8 mouse cellular contexts compared by ENCODE assay signal in the genomic region with DNA sequence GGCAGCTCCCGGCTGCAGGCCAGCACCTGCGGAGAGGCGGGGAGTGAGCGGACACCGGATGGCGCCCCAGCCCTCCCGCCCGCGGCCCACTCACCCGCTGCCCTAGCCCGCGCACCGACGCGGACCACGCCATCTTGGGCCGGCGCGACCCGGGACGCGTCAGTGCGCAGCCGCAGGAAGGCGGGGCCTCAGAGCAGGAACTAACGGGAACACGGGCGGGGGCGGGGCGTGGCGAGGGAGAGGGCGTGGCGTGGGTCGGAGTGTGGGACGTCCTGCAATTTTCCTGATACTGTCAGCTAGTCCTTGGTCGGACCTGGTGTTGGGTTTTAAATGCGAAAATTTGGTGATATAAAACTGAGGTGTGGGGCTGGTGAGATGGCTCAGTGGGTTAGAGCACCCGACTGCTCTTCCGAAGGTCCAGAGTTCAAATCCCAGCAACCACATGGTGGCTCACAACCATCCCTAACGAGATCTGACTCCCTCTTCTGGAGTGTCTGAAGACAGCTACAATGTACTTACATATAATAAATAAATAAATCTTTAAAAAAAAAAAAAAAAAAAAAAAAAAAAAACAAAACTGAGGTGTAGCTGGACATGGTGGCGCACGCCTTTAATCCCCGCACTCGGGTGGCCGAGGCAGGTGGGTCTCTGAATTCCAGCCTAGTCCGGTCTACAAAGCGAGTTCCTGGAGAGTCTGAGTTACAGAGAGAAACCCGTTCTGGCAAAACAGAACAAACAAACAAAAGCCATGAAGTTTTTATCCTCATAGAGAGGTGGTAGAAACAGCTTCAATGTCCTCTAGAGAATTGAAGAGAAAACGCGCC. TPM values are rescaled to one million over a fixed set of nuclear protein-coding genes. Genes with fewer than 3 reads are reported as not detected.
DNase-seq lines count a peak whose midpoint lies in the region; ATAC-seq and TF ChIP-seq lines count a peak whose summit lies in the region.

No protein-coding gene starts in this region.

- TF ChIP-seq CTCF in ES-Bruce4 (IDR thresholded peaks at IDR 0.05; ENCODE audit: low read depth, low read length), result no peak
- TF ChIP-seq CTCF in heart, postnatal 0 days (IDR thresholded peaks at IDR 0.05; ENCODE audit: low read depth), result no peak

- H3K27me3 ChIP-seq in ES-Bruce4 (ENCODE audit: control insufficient read depth, insufficient read depth, low read length, poor library complexity, severe bottlenecking), result no peaks in the 10 kb centered on the region
- H3K27me3 ChIP-seq in forebrain, embryonic 11.5 days (ENCODE audit: control insufficient read depth, insufficient read depth, low read length), result no peaks in the 10 kb centered on the region
- no peaks in the 10 kb centered on the region for H3K27me3 ChIP-seq in heart, postnatal 0 days (ENCODE audit: control insufficient read depth, insufficient read depth, low read length)
- H3K27me3 ChIP-seq in liver, embryonic 15.5 days, result no peaks in the 10 kb centered on the region
- no peaks in the 10 kb centered on the region for H3K27me3 ChIP-seq in neural tube, embryonic 11.5 days (ENCODE audit: control insufficient read depth, insufficient read depth, low read length)
- H3K27me3 ChIP-seq in stomach, embryonic 16.5 days (ENCODE audit: control insufficient read depth, insufficient read depth, low read length), result no peaks in the 10 kb centered on the region

- H3K9me3 ChIP-seq in ES-Bruce4 (replicated peaks; ENCODE audit: control insufficient read depth, insufficient read depth, low read length, poor library complexity, severe bottlenecking), result no peaks in the 10 kb centered on the region
- H3K9me3 ChIP-seq in forebrain, embryonic 11.5 days (ENCODE audit: control insufficient read depth, low read length), result no peaks in the 10 kb centered on the region
- no peaks in the 10 kb centered on the region for H3K9me3 ChIP-seq in heart, postnatal 0 days (replicated peaks; ENCODE audit: control insufficient read depth, low read length)
- no peaks in the 10 kb centered on the region for H3K9me3 ChIP-seq in liver, embryonic 15.5 days (replicated peaks)
- no peaks in the 10 kb centered on the region for H3K9me3 ChIP-seq in neural tube, embryonic 11.5 days (ENCODE audit: control insufficient read depth, low read length)
- H3K9me3 ChIP-seq in stomach, embryonic 16.5 days (replicated peaks; ENCODE audit: control insufficient read depth, low read length), result no peaks in the 10 kb centered on the region

- H3K9ac ChIP-seq in ES-Bruce4 (ENCODE audit: low read depth, poor library complexity, severe bottlenecking), result peak overlapping the region; percentile 93
- H3K9ac ChIP-seq in forebrain, embryonic 11.5 days (ENCODE audit: low read length), result peak overlapping the region; percentile 94
- peak overlapping the region; percentile 92 for H3K9ac ChIP-seq in heart, postnatal 0 days (replicated peaks; ENCODE audit: low read depth, low read length)
- H3K9ac ChIP-seq in liver, embryonic 15.5 days, result peak overlapping the region; percentile 91
- H3K9ac ChIP-seq in neural tube, embryonic 11.5 days (ENCODE audit: low read length), result peak overlapping the region; percentile 94
- H3K9ac ChIP-seq in stomach, embryonic 16.5 days (ENCODE audit: low read length), result peak overlapping the region; percentile 96

- peaks cover 1% of the 10 kb centered on the region for H3K4me1 ChIP-seq in ES-Bruce4 (ENCODE audit: control insufficient read depth, insufficient read depth, low read length)
- peaks cover 3% of the 10 kb centered on the region; the same call in 1 of the 2 replicates for H3K4me1 ChIP-seq in forebrain, embryonic 11.5 days (replicated peaks; ENCODE audit: control insufficient read depth, insufficient read depth, low read length)
- peaks cover 23% of the 10 kb centered on the region for H3K4me1 ChIP-seq in heart, postnatal 0 days (ENCODE audit: control insufficient read depth, insufficient read depth)
- peaks cover 23% of the 10 kb centered on the region for H3K4me1 ChIP-seq in liver, embryonic 15.5 days (replicated peaks)
- H3K4me1 ChIP-seq in neural tube, embryonic 11.5 days (ENCODE audit: control insufficient read depth, insufficient read depth, low read length), result peaks cover 8% of the 10 kb centered on the region; the same call in 1 of the 2 replicates
- H3K4me1 ChIP-seq in stomach, embryonic 16.5 days (ENCODE audit: control insufficient read depth, insufficient read depth, low read length), result peaks cover 14% of the 10 kb centered on the region

- peak overlapping the region; percentile 93 for H3K4me3 ChIP-seq in ES-Bruce4 (ENCODE audit: low read depth, low read length)
- H3K4me3 ChIP-seq in forebrain, embryonic 11.5 days (ENCODE audit: low read depth, low read length), result peak overlapping the region; percentile 97
- peak overlapping the region; percentile 97 for H3K4me3 ChIP-seq in heart, postnatal 0 days (ENCODE audit: low read depth, low read length)
- H3K4me3 ChIP-seq in liver, embryonic 15.5 days (replicated peaks), result peak overlapping the region; percentile 90
- peak overlapping the region; percentile 98 for H3K4me3 ChIP-seq in neural tube, embryonic 11.5 days (ENCODE audit: low read depth, low read length)
- H3K4me3 ChIP-seq in stomach, embryonic 16.5 days (replicated peaks; ENCODE audit: low read length), result peak overlapping the region; percentile 97

- peak; percentile 97 for ATAC-seq in forebrain, embryonic 11.5 days (replicated peaks; ENCODE audit: low FRiP score)
- ATAC-seq in heart, postnatal 0 days (ENCODE audit: insufficient read depth, low read depth), result peak; percentile 95
- ATAC-seq in liver, embryonic 15.5 days (ENCODE audit: insufficient read depth), result peak; percentile 96
- peak; percentile 92 for ATAC-seq in neural tube, embryonic 11.5 days (ENCODE audit: insufficient read depth, low FRiP score, low TSS enrichment)
- ATAC-seq in stomach, embryonic 16.5 days (ENCODE audit: insufficient read depth, low FRiP score), result peak; percentile 98

- TF ChIP-seq POLR2A in ES-Bruce4 (IDR thresholded peaks at IDR 0.05; ENCODE audit: insufficient read depth, low read length), result no peak

- DNase-seq in c-Kit-positive CD71-positive TER-119-positive erythroid progenitor cells, embryonic 14.5 days (ENCODE audit: low spot score), result peak; percentile 90
- DNase-seq in forebrain, embryonic 11.5 days (ENCODE audit: low spot score), result peak; percentile 96
- peak; percentile 85 for DNase-seq in heart, postnatal 0 days (ENCODE audit: low spot score)
- peak; percentile 97 for DNase-seq in kidney, postnatal 4 days
- DNase-seq in neural tube, embryonic 11.5 days (ENCODE audit: low spot score), result peak; percentile 94

- H3K27ac ChIP-seq in ES-Bruce4 (ENCODE audit: insufficient read depth, low read length), result no peak overlapping the region
- no peak overlapping the region for H3K27ac ChIP-seq in forebrain, embryonic 11.5 days (ENCODE audit: low read depth, low read length)
- peak overlapping the region; percentile 74 for H3K27ac ChIP-seq in heart, postnatal 0 days (ENCODE audit: low read depth)
- H3K27ac ChIP-seq in liver, embryonic 15.5 days (replicated peaks), result peak overlapping the region; percentile 60
- H3K27ac ChIP-seq in neural tube, embryonic 11.5 days (ENCODE audit: low read depth, low read length), result no peak overlapping the region
- H3K27ac ChIP-seq in stomach, embryonic 16.5 days (ENCODE audit: low read length), result peak overlapping the region; percentile 68

- peaks cover 18% of the 10 kb centered on the region for H3K36me3 ChIP-seq in ES-Bruce4 (ENCODE audit: control insufficient read depth, insufficient read depth, low read length, poor library complexity, severe bottlenecking)
- peaks cover 5% of the 10 kb centered on the region; the same call in 1 of the 2 replicates for H3K36me3 ChIP-seq in forebrain, embryonic 11.5 days (ENCODE audit: control insufficient read depth, insufficient read depth, low read length)
- H3K36me3 ChIP-seq in heart, postnatal 0 days (replicated peaks; ENCODE audit: control insufficient read depth, insufficient read depth, low read length), result peaks cover 21% of the 10 kb centered on the region; the same call in 1 of the 2 replicates
- peaks cover 21% of the 10 kb centered on the region for H3K36me3 ChIP-seq in liver, embryonic 15.5 days (replicated peaks)
- H3K36me3 ChIP-seq in neural tube, embryonic 11.5 days (ENCODE audit: control insufficient read depth, insufficient read depth, low read length), result peaks cover 2% of the 10 kb centered on the region; the same call in 1 of the 2 replicates
- 0 out of 2 replicates have a peak, but pooled peaks cover 2% of the 10 kb centered on the region for H3K36me3 ChIP-seq in stomach, embryonic 16.5 days (ENCODE audit: control insufficient read depth, insufficient read depth, low read length)

- 22% methylated on average over 48 of the region's 50 CpGs for WGBS in forebrain, embryonic 11.5 days
- WGBS in heart, postnatal 0 days, result 16% methylated on average over 48 of the region's 50 CpGs
- 16% methylated on average over 49 of the region's 50 CpGs for WGBS in liver, embryonic 15.5 days (ENCODE audit: insufficient replicate concordance)
- WGBS in neural tube, embryonic 11.5 days, result 20% methylated on average over 47 of the region's 50 CpGs
- 18% methylated on average over 49 of the region's 50 CpGs for WGBS in stomach, embryonic 16.5 days

- peak overlapping the region; percentile 88 for H3K4me2 ChIP-seq in forebrain, embryonic 11.5 days (ENCODE audit: low read depth, low read length, severe bottlenecking)
- H3K4me2 ChIP-seq in heart, postnatal 0 days (ENCODE audit: low read depth, low read length), result peak overlapping the region; percentile 83
- H3K4me2 ChIP-seq in liver, embryonic 15.5 days, result peak overlapping the region; percentile 82
- H3K4me2 ChIP-seq in neural tube, embryonic 11.5 days (ENCODE audit: low read depth), result peak overlapping the region; percentile 90
- peak overlapping the region; percentile 84 for H3K4me2 ChIP-seq in stomach, embryonic 16.5 days (ENCODE audit: low read depth, low read length)

- no peak for TF ChIP-seq EP300 in ES-Bruce4 (IDR thresholded peaks at IDR 0.05; ENCODE audit: insufficient read depth, low read depth, low read length)
- TF ChIP-seq EP300 in heart, postnatal 0 days (IDR thresholded peaks at IDR 0.05; ENCODE audit: low read depth), result no peak

RNA-seq across cellular contexts. Expression of a gene that starts 7.7 kb away (rescaled TPM):
- polyA plus RNA-seq in ES-Bruce4 (2011; ENCODE audit: insufficient read depth, insufficient read length, low read depth, missing spikeins), result 61.8 and 69.3 TPM in 2 replicates
- polyA plus RNA-seq in forebrain, embryonic 11.5 days (2014; fragmentation: Nextera tagmentation; extraction: Ambion mirVana), result 166 TPM in 2 replicates
- total RNA-seq in heart, postnatal 0 days (2014; rRNA removed; ENCODE audit: low replicate concordance), result 81.7 and 96.2 TPM in 2 replicates
- polyA plus RNA-seq in heart, postnatal 0 days (2015; fragmentation: Nextera tagmentation; extraction: Ambion mirVana), result 251 and 257 TPM in 2 replicates
- polyA plus RNA-seq in liver, embryonic 15.5 days (2015; fragmentation: Nextera tagmentation; extraction: Ambion mirVana), result 88.8 and 90.8 TPM in 2 replicates
- 146 and 159 TPM in 2 replicates for polyA plus RNA-seq in neural tube, embryonic 11.5 days (2014; fragmentation: Nextera tagmentation; extraction: Ambion mirVana)
- polyA plus RNA-seq in stomach, embryonic 16.5 days (2015; fragmentation: Nextera tagmentation; extraction: Ambion mirVana), result 191 and 192 TPM in 2 replicates

RNA-seq across cellular contexts. Expression of a gene that starts 54.4 kb away (rescaled TPM):
- 10.6 and 11.7 TPM in 2 replicates for polyA plus RNA-seq in ES-Bruce4 (2011; ENCODE audit: insufficient read depth, insufficient read length, low read depth, missing spikeins)
- polyA plus RNA-seq in forebrain, embryonic 11.5 days (2014; fragmentation: Nextera tagmentation; extraction: Ambion mirVana), result 19.1 and 20.1 TPM in 2 replicates
- total RNA-seq in heart, postnatal 0 days (2014; rRNA removed; ENCODE audit: low replicate concordance), result 71.3 and 72.9 TPM in 2 replicates
- 33.1 and 38.0 TPM in 2 replicates for polyA plus RNA-seq in heart, postnatal 0 days (2015; fragmentation: Nextera tagmentation; extraction: Ambion mirVana)
- polyA plus RNA-seq in liver, embryonic 15.5 days (2015; fragmentation: Nextera tagmentation; extraction: Ambion mirVana), result 8.4 and 8.7 TPM in 2 replicates
- polyA plus RNA-seq in neural tube, embryonic 11.5 days (2014; fragmentation: Nextera tagmentation; extraction: Ambion mirVana), result 14.4 and 16.5 TPM in 2 replicates
- 24.9 and 25.3 TPM in 2 replicates for polyA plus RNA-seq in stomach, embryonic 16.5 days (2015; fragmentation: Nextera tagmentation; extraction: Ambion mirVana)

Comparison
In these comparisons a context has a peak if more than half of its experiments do, and no peak if none do; other contexts are left out.
1. H3K27ac ChIP-seq: peak in heart, postnatal 0 days (single experiment), liver, embryonic 15.5 days (single experiment) and stomach, embryonic 16.5 days (single experiment); none in ES-Bruce4 (single experiment), forebrain, embryonic 11.5 days (single experiment) and neural tube, embryonic 11.5 days (single experiment).
2. Peak in every context shown above with its lines, with median percentiles within 50 percentile points of each other: H3K4me3 ChIP-seq, H3K9ac ChIP-seq, DNase-seq, ATAC-seq and H3K4me2 ChIP-seq.